Mouse (Mus musculus) liver, adult 2 months (tissue): ENCODE results near the gene Rnf212. TPM values are rescaled to one million over a fixed set of nuclear protein-coding genes. Genes with fewer than 3 reads are reported as not detected.
A peak's percentile ranks its signal among the peaks of the same experiment; 100 is the strongest.

ENCODE experiments used
- DNase-seq: peaks from one replicate; pipeline ENCODE4 v3.0.0-alpha.2; 2011; ENCODE audit warnings: low read depth, low spot score; ENCODE audit errors: extremely low read depth
- H3K27ac ChIP-seq: fragments of 200-500 bp; replicated peaks from 2 replicates; pipeline ENCODE4 v1.5.1; 2012; ENCODE audit warnings: low read depth, mild to moderate bottlenecking, control low read depth, inconsistent platforms, low read length; ENCODE audit not compliant: insufficient read depth
- H3K27me3 ChIP-seq: fragments of 200-500 bp; 2 replicates; pipeline ENCODE4 v1.6.1; 2012; ENCODE audit warnings: mild to moderate bottlenecking, moderate library complexity, low read length, inconsistent platforms; ENCODE audit not compliant: control insufficient read depth, insufficient read depth
- H3K36me3 ChIP-seq: fragments of 200-500 bp; 2 replicates; pipeline ENCODE4 v1.6.1; 2012; ENCODE audit warnings: low read length, inconsistent platforms; ENCODE audit not compliant: control insufficient read depth, insufficient read depth
- H3K4me1 ChIP-seq: fragments of 200-500 bp; 2 replicates; pipeline ENCODE4 v1.6.1; 2011; ENCODE audit warnings: low read length; ENCODE audit not compliant: control insufficient read depth, insufficient read depth
- H3K4me3 ChIP-seq: fragments of 200-500 bp; 2 replicates; pipeline ENCODE4 v1.5.1; 2011; ENCODE audit warnings: low read depth, mild to moderate bottlenecking, control low read depth, low read length, moderate library complexity; ENCODE audit not compliant: insufficient read depth
- H3K79me2 ChIP-seq: fragments of 200-500 bp; 2 replicates; pipeline ENCODE4 v1.6.1; 2012; ENCODE audit warnings: inconsistent platforms, mild to moderate bottlenecking, low read length, moderate library complexity; ENCODE audit not compliant: control insufficient read depth, insufficient read depth
- H3K9ac ChIP-seq: fragments of 200-500 bp; 2 replicates; pipeline ENCODE4 v1.6.1; 2012; ENCODE audit warnings: low read depth, mild to moderate bottlenecking, control low read depth, inconsistent platforms, low read length
- CTCF ChIP-seq: fragments of 200-500 bp; IDR thresholded peaks from 2 replicates; pipeline ENCODE4 v1.5.1; 2011; ENCODE audit warnings: low read depth, low read length, control low read depth
- POLR2A ChIP-seq: fragments of 200-500 bp; IDR thresholded peaks from 2 replicates; pipeline ENCODE4 v1.6.1; 2011; ENCODE audit warnings: low read length, control low read depth; ENCODE audit not compliant: insufficient read depth; ENCODE audit errors: extremely low read depth
- WGBS: fragments of 180-500 bp; shearing (Covaris S2); methylation state at CpG from one replicate; pipeline ENCODE4 v1.1.7; 2018; 5-methylcytosine and 5-hydroxymethylcytosine counted together
- polyA plus RNA-seq: library from polyadenylated mRNA; depleted of rRNA; stranded (reverse); fragments of >200 nt; gene quantifications from 2 replicates; pipeline ENCODE4 v1.2.3, GENCODE M21; 2012
- total RNA-seq: library from RNA; depleted of rRNA; stranded (reverse); fragments of >200 nt; gene quantifications from 2 replicates; pipeline ENCODE4 v1.2.3, GENCODE M21; 2014

Rnf212 gene
- total and polyA plus RNA-seq, 2 experiments: not detected

DNA sequence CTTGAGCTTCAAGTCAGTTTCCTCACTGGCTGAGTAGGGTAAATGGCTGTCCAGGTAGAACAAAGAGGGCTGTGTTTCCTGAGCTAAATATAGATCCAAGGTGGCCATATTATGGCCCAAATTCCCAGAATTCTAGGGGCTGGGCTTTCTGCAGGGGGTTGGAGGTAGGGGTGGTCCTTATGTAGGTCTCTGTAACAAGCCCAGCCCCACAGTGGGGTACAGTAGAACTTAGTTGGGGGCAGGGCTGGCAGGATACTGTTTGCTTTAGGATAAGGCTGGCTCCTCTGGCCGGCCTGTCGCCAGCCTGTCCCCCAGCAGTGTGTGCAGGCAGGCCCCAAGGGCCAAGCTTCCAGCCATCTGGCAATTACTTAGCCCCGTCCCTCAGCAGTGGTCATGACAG lies 74.4 kb downstream of the Rnf212 start:
- H3K9ac ChIP-seq: no peak overlapping the region

DNA sequence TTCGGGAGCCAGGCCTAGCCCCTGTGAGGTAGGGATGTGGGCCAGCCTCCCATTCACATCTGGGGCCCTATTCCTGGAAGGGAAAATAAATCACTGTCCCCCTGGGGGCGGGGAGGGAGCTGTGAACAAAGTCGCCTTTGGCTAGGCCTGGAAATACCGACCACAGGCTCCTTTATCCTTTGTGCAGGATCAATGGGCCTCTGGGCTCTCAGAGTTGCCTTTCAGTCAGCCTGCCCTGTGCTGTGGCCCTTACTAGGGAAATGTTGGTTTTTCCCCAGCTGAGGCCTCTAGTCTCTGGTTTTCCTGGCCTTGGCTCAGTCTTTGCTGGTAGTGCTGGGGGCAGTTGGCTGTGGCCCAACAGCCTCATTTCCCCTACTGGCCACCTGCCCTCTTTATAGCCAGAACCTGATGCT lies 77.4 kb downstream of the Rnf212 start:
- H3K4me3 ChIP-seq: no peak overlapping the region
- 84% methylated on average over 4 of the region's 4 CpGs for WGBS
- H3K79me2 ChIP-seq: peaks cover 9% of the 10 kb centered on the region; the same call in 1 of the 2 replicates
- H3K36me3 ChIP-seq: no peaks in the 10 kb centered on the region
- no peak for TF ChIP-seq POLR2A
- TF ChIP-seq CTCF: no peak
- H3K27me3 ChIP-seq: no peaks in the 10 kb centered on the region
- no peak overlapping the region for H3K9ac ChIP-seq
- no peak overlapping the region for H3K27ac ChIP-seq
- no peak for DNase-seq
- peaks cover 16% of the 10 kb centered on the region for H3K4me1 ChIP-seq

More for the DNA sequence above, 74.4 kb downstream of the Rnf212 start:
- peaks cover 9% of the 10 kb centered on the region; the same call in 1 of the 2 replicates for H3K79me2 ChIP-seq
- peaks cover under 1% of the 10 kb centered on the region; the same call in 1 of the 2 replicates for H3K36me3 ChIP-seq
- 39% methylated on average over 3 of the region's 3 CpGs for WGBS
- no peak for TF ChIP-seq CTCF
- TF ChIP-seq POLR2A: no peak
- no peak overlapping the region for H3K27ac ChIP-seq
- no peak for DNase-seq
- H3K27me3 ChIP-seq: no peaks in the 10 kb centered on the region
- H3K4me1 ChIP-seq: peaks cover 7% of the 10 kb centered on the region
- H3K4me3 ChIP-seq: no peak overlapping the region

DNA sequence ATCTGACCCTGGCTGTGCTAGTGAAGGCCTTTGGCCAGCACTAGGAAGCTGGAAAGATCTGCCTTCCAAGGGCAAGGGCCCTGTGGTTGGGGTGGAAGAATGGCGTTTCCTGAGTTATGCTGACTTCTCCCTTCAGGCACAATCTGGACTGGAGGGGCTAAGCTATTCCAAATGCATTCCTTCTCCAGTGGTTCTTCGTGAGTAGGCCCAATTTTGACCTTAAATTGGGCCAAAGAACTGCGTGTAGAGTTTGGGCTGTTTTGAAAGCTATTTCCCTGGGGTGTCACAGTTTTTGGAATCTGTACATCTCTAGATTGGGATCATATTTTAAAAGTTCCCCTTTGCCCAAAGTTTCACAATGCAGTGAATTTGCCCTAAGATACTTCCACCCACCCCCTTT lies 78.2 kb downstream of the Rnf212 start:
- Histone ChIP-seq H3K4me1 (peaks cover 19% of the 10 kb centered on the region), H3K27me3 (no peaks in the 10 kb centered on the region), H3K27ac (no peak overlapping the region), H3K79me2 (peaks cover 9% of the 10 kb centered on the region; the same call in 1 of the 2 replicates), H3K9ac (no peak overlapping the region), H3K4me3 (no peak overlapping the region), H3K36me3 (no peaks in the 10 kb centered on the region)
- TF ChIP-seq CTCF (no peak), POLR2A (no peak)
- 78% methylated on average over 3 of the region's 3 CpGs for WGBS
- DNase-seq: no peak

DNA sequence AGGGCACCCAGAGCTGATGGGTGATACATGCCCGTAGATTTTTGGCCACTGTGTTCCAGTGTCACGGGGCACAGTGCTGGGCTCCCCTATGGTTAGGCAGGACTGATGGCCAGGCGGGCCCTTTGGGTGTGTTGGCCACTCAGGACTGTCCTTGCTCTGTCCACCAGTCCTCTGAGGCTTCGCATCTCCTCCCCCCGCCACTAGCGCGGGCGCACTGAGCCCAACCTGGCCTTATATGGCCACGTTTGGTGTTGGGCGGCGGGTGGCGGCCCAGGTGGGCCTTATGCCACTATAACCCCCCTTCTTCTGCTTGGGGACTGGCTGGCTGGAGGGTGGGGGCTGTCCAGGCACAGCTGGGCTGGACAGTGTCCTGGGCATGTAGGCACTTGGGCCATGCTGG lies 78.9 kb downstream of the Rnf212 start:
- DNase-seq: no peak
- no peaks in the 10 kb centered on the region for H3K36me3 ChIP-seq
- H3K9ac ChIP-seq: no peak overlapping the region
- TF ChIP-seq CTCF (no peak), POLR2A (no peak)
- no peak overlapping the region for H3K27ac ChIP-seq
- peaks cover 19% of the 10 kb centered on the region for H3K4me1 ChIP-seq
- H3K27me3 ChIP-seq: no peaks in the 10 kb centered on the region
- peaks cover 9% of the 10 kb centered on the region; the same call in 1 of the 2 replicates for H3K79me2 ChIP-seq
- 98% methylated on average over 12 of the region's 12 CpGs for whole genome bisulfite sequencing
- H3K4me3 ChIP-seq: no peak overlapping the region

DNA sequence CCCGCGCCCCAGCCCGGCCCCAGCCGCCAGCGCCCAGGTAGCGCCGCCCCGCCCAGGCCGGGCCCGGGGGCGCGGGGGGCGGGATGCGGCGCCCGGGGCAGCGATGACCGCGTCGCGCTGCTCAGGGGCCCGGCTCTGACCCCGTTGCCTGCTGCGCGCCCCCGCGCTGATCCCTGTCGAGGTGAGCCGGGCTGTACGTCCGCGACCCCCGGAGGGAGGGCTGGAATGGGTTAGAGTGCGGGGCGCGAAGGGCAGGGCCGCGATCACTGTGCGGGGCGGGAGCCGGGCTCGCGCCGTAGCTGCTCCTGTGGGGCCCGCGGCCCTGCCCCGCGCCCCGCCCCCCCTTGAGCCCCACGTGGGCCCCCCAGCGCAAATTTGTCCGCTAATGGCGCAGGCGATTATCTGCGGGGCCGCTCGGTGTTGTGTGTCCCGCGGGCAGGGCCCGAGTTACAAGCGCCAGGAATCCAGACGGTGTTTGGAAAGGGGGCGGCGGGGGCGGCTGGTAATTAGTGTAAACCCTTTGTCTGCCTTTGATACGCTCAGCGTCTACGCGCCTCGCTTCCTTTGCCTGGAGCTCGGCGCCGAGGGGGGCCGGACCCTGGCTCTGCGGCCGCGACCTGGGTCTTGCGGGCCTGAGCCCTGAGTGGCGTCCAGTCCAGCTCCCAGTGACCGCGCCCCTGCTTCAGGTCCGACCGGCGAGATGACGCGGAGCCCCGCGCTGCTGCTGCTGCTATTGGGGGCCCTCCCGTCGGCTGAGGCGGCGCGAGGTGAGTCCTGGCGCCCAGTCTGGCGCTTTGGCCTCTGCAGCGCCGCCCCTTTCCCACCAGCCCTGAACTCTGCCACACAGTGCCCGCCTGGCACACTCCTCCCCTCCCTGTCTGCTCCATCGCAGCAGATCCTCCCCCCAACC lies 80.2 kb downstream of the Rnf212 start:
- H3K9ac ChIP-seq: peak overlapping the region; percentile 96
- H3K4me1 ChIP-seq: peaks cover 19% of the 10 kb centered on the region
- peaks cover 9% of the 10 kb centered on the region; the same call in 1 of the 2 replicates for H3K79me2 ChIP-seq
- TF ChIP-seq POLR2A: 0 out of 2 replicates have a peak, but pooled peaks have one; percentile 31
- TF ChIP-seq CTCF: no peak
- H3K27me3 ChIP-seq: no peaks in the 10 kb centered on the region
- peak; percentile 69 for DNase-seq
- peak overlapping the region; percentile 68 for H3K27ac ChIP-seq
- under 1% methylated on average over 97 of the region's 99 CpGs for WGBS
- H3K4me3 ChIP-seq: peak overlapping the region; percentile 92
- no peaks in the 10 kb centered on the region for H3K36me3 ChIP-seq
